Mouse (Mus musculus) liver, embryonic 16.5 days (tissue): Measurements from ENCODE around the gene Cd82. TPM values are rescaled to one million over a fixed set of nuclear protein-coding genes. Genes with fewer than 3 reads are reported as not detected.

Source experiments
- ATAC-seq: fragments of 200-750 bp; cut with Nextera tagmentation; 2 replicates; pipeline ENCODE4 v1.8.0; 2017; ENCODE audit warnings: low read depth, mild to moderate bottlenecking, moderate number of reproducible peaks, moderate library complexity
- H3K27ac ChIP-seq: fragments of 300-500 bp; sonication (generic); 2 replicates; pipeline ENCODE4 v1.5.1; 2014; ENCODE audit warnings: mild to moderate bottlenecking, low read length
- H3K27me3 ChIP-seq: fragments of 300-500 bp; sonication (generic); 2 replicates; pipeline ENCODE4 v1.6.1; 2014; ENCODE audit warnings: low read depth, low read length, mixed read lengths; ENCODE audit not compliant: control insufficient read depth, insufficient read depth
- H3K36me3 ChIP-seq: fragments of 300-500 bp; sonication (generic); 2 replicates; pipeline ENCODE4 v1.6.1; 2014; ENCODE audit warnings: mild to moderate bottlenecking; ENCODE audit not compliant: control insufficient read depth, insufficient read depth
- H3K4me1 ChIP-seq: fragments of 300-500 bp; sonication (generic); 2 replicates; pipeline ENCODE4 v1.6.1; 2014; ENCODE audit warnings: low read depth, low read length, mixed read lengths; ENCODE audit not compliant: control insufficient read depth
- H3K4me2 ChIP-seq: fragments of 300-500 bp; sonication (generic); 2 replicates; pipeline ENCODE4 v1.6.1; 2014; ENCODE audit warnings: low read depth, low read length, mixed read lengths
- H3K4me3 ChIP-seq: fragments of 300-500 bp; sonication (generic); 2 replicates; pipeline ENCODE4 v1.5.1; 2014; ENCODE audit warnings: low read depth, mild to moderate bottlenecking, low read length
- H3K9ac ChIP-seq: fragments of 300-500 bp; sonication (generic); 2 replicates; pipeline ENCODE4 v1.6.1; 2014; ENCODE audit warnings: low read depth, low read length
- H3K9me3 ChIP-seq: fragments of 300-500 bp; sonication (generic); replicated peaks from 2 replicates; pipeline ENCODE4 v1.6.1; 2016; ENCODE audit warnings: low read length; ENCODE audit not compliant: control insufficient read depth
- WGBS: fragments of 180-500 bp; shearing (Covaris S2); extraction: QIAGEN DNeasy Blood & Tissue Kit; methylation state at CpG from one replicate; pipeline ENCODE4 v1.1.7; 2014; ENCODE audit not compliant: insufficient replicate concordance; 5-methylcytosine and 5-hydroxymethylcytosine counted together
- polyA plus RNA-seq: library from polyadenylated mRNA; unstranded; fragments of >200 nt; fragmentation: Nextera tagmentation; extraction: Ambion mirVana; gene quantifications from 2 replicates; pipeline ENCODE4 v1.2.1, GENCODE M21; 2015

Cd82 gene
- polyA plus RNA-seq, 1 experiment from 2014 or later = 112 TPM

GRCm38 (mm10) chr2:93493541-93493940 lies 30.6 kb upstream of the Cd82 start:
- no peaks in the 10 kb centered on the region for H3K36me3 ChIP-seq
- whole genome bisulfite sequencing = 40% methylated on average over 3 of the region's 3 CpGs
- no peak for ATAC-seq
- 0 out of 2 replicates have a peak, but pooled peaks cover 3% of the 10 kb centered on the region for H3K27me3 ChIP-seq
- no peak overlapping the region for H3K27ac ChIP-seq
- no peak overlapping the region for H3K9ac ChIP-seq
- no peak overlapping the region for H3K4me2 ChIP-seq
- H3K9me3 ChIP-seq = no peaks in the 10 kb centered on the region
- no peaks in the 10 kb centered on the region for H3K4me1 ChIP-seq
- H3K4me3 ChIP-seq = no peak overlapping the region

DNA sequence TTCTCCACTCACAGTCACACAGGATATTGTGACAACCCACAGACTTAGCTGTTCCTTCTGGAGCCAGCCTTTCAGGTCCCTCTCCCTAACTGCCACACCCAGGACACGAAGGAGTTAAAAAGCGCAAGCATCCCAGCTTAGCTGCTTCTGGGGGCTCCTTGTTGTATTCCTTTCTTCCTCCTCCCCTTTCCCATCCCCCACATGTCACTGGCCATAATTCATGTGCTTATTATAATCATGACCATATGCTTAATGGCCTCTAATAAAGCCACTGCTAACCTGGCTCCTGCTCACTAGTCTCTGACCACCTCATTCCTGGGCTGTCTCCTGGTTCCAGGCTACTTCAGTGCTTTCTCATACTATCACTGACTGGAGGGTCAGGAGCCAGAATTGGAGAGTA lies 27.6 kb upstream of the Cd82 start:
- Histone ChIP-seq H3K9me3 (no peaks in the 10 kb centered on the region), H3K36me3 (no peaks in the 10 kb centered on the region), H3K4me2 (no peak overlapping the region), H3K9ac (no peak overlapping the region), H3K4me3 (no peak overlapping the region), H3K4me1 (no peaks in the 10 kb centered on the region), H3K27ac (no peak overlapping the region), H3K27me3 (0 out of 2 replicates have a peak, but pooled peaks cover 3% of the 10 kb centered on the region)
- ATAC-seq = no peak
- 68% methylated on average over 2 of the region's 2 CpGs for WGBS

DNA sequence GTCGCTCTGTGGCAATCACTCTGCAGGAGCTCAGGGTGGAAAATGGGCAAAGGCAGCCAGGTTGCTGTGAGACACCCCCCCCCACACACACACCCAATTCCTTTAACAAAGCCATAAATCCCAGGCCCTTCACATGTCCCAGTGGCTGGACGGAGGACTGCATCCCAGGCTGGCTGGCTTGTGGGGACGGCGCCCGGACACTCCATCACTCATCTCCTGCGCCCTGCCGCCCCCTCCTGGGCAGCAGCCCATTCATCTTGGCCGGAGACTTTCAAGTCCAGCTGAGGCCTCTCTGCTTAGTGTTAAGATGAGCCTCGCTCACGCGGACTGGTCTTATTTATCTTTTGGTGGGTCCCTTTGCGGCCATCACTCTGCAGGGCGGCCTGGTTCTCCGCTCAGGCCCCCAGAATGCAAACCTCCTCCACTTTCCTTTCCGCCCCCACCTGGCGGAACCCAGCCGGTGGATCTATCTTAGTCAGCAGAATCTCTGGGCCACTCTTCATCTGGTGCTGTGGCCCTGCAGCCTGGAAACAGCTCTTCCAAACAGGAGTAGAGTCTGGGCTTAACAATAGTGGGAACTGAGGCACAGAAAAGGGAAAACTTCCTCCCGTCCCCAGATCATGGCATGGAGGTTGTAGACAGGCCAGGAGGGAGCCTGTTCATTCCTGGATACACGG lies 26.1 kb upstream of the Cd82 start:
- Histone ChIP-seq H3K9me3 (no peaks in the 10 kb centered on the region), H3K4me2 (no peak overlapping the region), H3K36me3 (no peaks in the 10 kb centered on the region), H3K27ac (no peak overlapping the region), H3K4me1 (no peaks in the 10 kb centered on the region), H3K9ac (no peak overlapping the region), H3K27me3 (0 out of 2 replicates have a peak, but pooled peaks cover 3% of the 10 kb centered on the region), H3K4me3 (no peak overlapping the region)
- no peak for ATAC-seq
- 52% methylated on average over 19 of the region's 19 CpGs for WGBS

GRCm38 (mm10) chr2:93485459-93485858 lies 22.5 kb upstream of the Cd82 start:
- no peak for ATAC-seq
- H3K4me1 ChIP-seq = no peaks in the 10 kb centered on the region
- H3K4me2 ChIP-seq = no peak overlapping the region
- H3K9me3 ChIP-seq = no peaks in the 10 kb centered on the region
- no peaks in the 10 kb centered on the region for H3K36me3 ChIP-seq
- WGBS = 25% methylated on average over 9 of the region's 9 CpGs
- no peak overlapping the region for H3K27ac ChIP-seq
- no peak overlapping the region for H3K4me3 ChIP-seq
- 0 out of 2 replicates have a peak, but pooled peaks cover 3% of the 10 kb centered on the region for H3K27me3 ChIP-seq
- H3K9ac ChIP-seq = no peak overlapping the region

- no peak overlapping the region for H3K4me3 ChIP-seq
- H3K9ac ChIP-seq = no peak overlapping the region
- H3K4me2 ChIP-seq = no peak overlapping the region
- no peaks in the 10 kb centered on the region for H3K27me3 ChIP-seq
- H3K9me3 ChIP-seq = no peaks in the 10 kb centered on the region
- 21% methylated on average over 6 of the region's 6 CpGs for WGBS
- H3K36me3 ChIP-seq = no peaks in the 10 kb centered on the region
- ATAC-seq = no peak
- H3K27ac ChIP-seq = no peak overlapping the region
- H3K4me1 ChIP-seq = no peaks in the 10 kb centered on the region
Observed at GRCm38 (mm10) chr2:93482036-93482644, 19.2 kb upstream of the Cd82 start.

DNA sequence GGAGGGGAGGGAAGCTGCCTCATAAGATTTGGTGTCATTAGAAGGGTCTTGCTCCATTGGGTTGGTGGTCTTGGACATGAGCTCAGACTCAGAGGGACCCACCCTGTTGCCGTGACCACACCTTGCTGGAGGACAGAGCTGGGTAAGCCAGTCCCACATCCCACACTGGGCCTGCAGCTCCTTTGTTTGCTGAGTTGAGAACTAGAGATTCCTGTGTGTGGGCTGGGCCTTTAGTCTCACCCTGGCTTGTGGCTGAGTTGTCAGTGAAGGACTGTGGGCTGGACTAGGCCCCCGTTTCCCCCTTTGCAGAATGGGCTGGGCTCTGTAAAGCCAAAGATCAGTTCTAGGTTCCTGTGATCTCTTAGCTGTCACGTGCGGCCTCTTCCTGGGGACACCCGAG lies 15.8 kb upstream of the Cd82 start:
- no peaks in the 10 kb centered on the region for H3K36me3 ChIP-seq
- H3K27ac ChIP-seq = no peak overlapping the region
- no peak overlapping the region for H3K9ac ChIP-seq
- no peaks in the 10 kb centered on the region; the same call in 1 of the 2 replicates for H3K27me3 ChIP-seq
- H3K4me3 ChIP-seq = no peak overlapping the region
- ATAC-seq = no peak
- 37% methylated on average over 5 of the region's 5 CpGs for WGBS
- no peak overlapping the region for H3K4me2 ChIP-seq
- H3K9me3 ChIP-seq = no peaks in the 10 kb centered on the region
- H3K4me1 ChIP-seq = no peaks in the 10 kb centered on the region

- H3K9me3 ChIP-seq = no peaks in the 10 kb centered on the region
- no peak overlapping the region for H3K4me3 ChIP-seq
- 34% methylated on average over 7 of the region's 7 CpGs for WGBS
- H3K36me3 ChIP-seq = no peaks in the 10 kb centered on the region
- no peak overlapping the region for H3K4me2 ChIP-seq
- H3K4me1 ChIP-seq = no peaks in the 10 kb centered on the region
- no peak overlapping the region for H3K9ac ChIP-seq
- no peak for ATAC-seq
- no peak overlapping the region for H3K27ac ChIP-seq
- no peaks in the 10 kb centered on the region; the same call in 1 of the 2 replicates for H3K27me3 ChIP-seq
Observed at GRCm38 (mm10) chr2:93477519-93477918, 14.6 kb upstream of the Cd82 start.

DNA sequence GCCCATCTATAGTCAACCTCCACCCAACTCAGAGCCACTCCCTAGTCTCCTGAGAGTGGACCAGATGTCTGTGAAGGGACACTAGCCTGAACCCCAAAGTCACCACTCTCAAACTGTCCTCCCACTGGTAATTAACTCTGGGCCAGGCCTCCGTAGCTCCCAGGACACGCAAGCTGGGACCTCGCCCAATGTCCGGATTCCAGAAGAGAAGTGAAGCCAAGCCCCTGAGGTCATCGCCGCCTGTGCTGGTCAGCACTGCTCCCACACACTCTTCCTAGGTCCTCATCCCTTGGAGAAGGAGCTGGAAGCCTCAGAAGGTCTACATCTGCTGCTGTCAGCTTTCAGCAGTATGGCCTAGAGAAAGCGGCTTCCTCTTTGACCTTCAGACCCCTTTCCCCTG lies 13.5 kb upstream of the Cd82 start:
- ATAC-seq = no peak
- no peaks in the 10 kb centered on the region; the same call in 1 of the 2 replicates for H3K27me3 ChIP-seq
- H3K9ac ChIP-seq = no peak overlapping the region
- no peaks in the 10 kb centered on the region for H3K9me3 ChIP-seq
- no peak overlapping the region for H3K27ac ChIP-seq
- H3K36me3 ChIP-seq = no peaks in the 10 kb centered on the region
- 68% methylated on average over 7 of the region's 7 CpGs for WGBS
- H3K4me3 ChIP-seq = no peak overlapping the region
- H3K4me2 ChIP-seq = no peak overlapping the region
- no peaks in the 10 kb centered on the region for H3K4me1 ChIP-seq

GRCm38 (mm10) chr2:93475040-93475439 lies 12.1 kb upstream of the Cd82 start:
- H3K27me3 ChIP-seq = no peaks in the 10 kb centered on the region; the same call in 1 of the 2 replicates
- no peak overlapping the region for H3K4me3 ChIP-seq
- no peak overlapping the region for H3K27ac ChIP-seq
- H3K36me3 ChIP-seq = no peaks in the 10 kb centered on the region
- peaks cover 11% of the 10 kb centered on the region for H3K4me1 ChIP-seq
- WGBS = under 1% methylated on average over 11 of the region's 11 CpGs
- H3K9ac ChIP-seq = no peak overlapping the region
- 0 out of 2 replicates have a peak, but pooled peaks have one; percentile 4 for ATAC-seq
- H3K9me3 ChIP-seq = no peaks in the 10 kb centered on the region
- H3K4me2 ChIP-seq = no peak overlapping the region
